Mouse (Mus musculus): ENCODE results near the gene Arvcf.

Gene Arvcf

GRCm38 (mm10) chr16:18430641-18431212, 82.7 kb downstream of the Arvcf start:
- ATAC-seq (ENCODE audit: low TSS enrichment) = no peak

GRCm38 (mm10) chr16:18433341-18433920, 85.4 kb downstream of the Arvcf start:
- ATAC-seq (ENCODE audit: low TSS enrichment) = no peak

GRCm38 (mm10) chr16:18436128-18436527, 88.1 kb downstream of the Arvcf start:
- no peak for ATAC-seq (ENCODE audit: low TSS enrichment)

- ATAC-seq (ENCODE audit: low TSS enrichment) = peak; percentile 92
These were observed 95.4 kb downstream of the Arvcf start for GRCm38 (mm10) chr16:18443385-18443841.

GRCm38 (mm10) chr16:18447243-18447642, 99.3 kb downstream of the Arvcf start:
- ATAC-seq (ENCODE audit: low TSS enrichment) = no peak

GRCm38 (mm10) chr16:18448104-18448503, 100.1 kb downstream of the Arvcf start:
- ATAC-seq (ENCODE audit: low TSS enrichment) = no peak

- no peak for ATAC-seq (ENCODE audit: low TSS enrichment)
These were observed 101.0 kb downstream of the Arvcf start for GRCm38 (mm10) chr16:18449005-18449404.

GRCm38 (mm10) chr16:18451486-18452181, 103.7 kb downstream of the Arvcf start:
- ATAC-seq (ENCODE audit: low TSS enrichment) = peak; percentile 64

GRCm38 (mm10) chr16:18452361-18452862, 104.4 kb downstream of the Arvcf start:
- ATAC-seq (ENCODE audit: low TSS enrichment) = peak; percentile 59

GRCm38 (mm10) chr16:18453846-18454245, 105.9 kb downstream of the Arvcf start:
- no peak for ATAC-seq (ENCODE audit: low TSS enrichment)

- ATAC-seq (ENCODE audit: low TSS enrichment) = no peak
These were observed 107.4 kb downstream of the Arvcf start for GRCm38 (mm10) chr16:18455407-18455806.
